Mouse (Mus musculus): Measurements from ENCODE around the gene Pgm5.
A peak's percentile ranks its signal among the peaks of the same experiment; 100 is the strongest.

The Pgm5 gene

DNA sequence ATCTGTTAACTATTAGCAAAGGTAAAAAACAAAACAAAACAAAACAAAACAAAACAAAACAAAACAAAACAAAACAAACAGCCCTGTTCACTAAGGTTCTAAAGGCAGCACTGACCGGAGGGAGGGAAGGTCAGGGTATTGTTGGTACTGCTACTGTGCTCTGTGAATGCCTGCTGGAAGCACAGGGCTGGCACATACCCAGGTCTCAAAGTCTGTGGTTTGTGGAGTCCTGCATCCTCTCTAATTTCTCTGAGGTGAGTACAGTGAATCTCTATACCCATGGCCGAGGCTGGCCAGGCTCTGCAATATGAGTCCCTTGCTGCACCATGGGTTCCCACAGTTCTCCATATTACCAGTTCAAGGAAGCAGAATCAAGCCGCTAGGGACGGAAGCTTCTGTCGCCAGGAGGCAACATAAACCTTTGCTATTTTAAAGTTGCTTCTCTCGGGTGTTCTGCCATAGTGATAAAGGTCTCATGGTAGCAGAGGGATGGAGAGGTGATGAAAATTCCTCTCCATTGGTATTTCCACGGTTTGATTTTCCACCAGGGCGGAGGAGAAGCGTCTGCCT, 208.3 kb downstream of the Pgm5 start:
- DNase-seq (ENCODE audit: low spot score): no peak

DNA sequence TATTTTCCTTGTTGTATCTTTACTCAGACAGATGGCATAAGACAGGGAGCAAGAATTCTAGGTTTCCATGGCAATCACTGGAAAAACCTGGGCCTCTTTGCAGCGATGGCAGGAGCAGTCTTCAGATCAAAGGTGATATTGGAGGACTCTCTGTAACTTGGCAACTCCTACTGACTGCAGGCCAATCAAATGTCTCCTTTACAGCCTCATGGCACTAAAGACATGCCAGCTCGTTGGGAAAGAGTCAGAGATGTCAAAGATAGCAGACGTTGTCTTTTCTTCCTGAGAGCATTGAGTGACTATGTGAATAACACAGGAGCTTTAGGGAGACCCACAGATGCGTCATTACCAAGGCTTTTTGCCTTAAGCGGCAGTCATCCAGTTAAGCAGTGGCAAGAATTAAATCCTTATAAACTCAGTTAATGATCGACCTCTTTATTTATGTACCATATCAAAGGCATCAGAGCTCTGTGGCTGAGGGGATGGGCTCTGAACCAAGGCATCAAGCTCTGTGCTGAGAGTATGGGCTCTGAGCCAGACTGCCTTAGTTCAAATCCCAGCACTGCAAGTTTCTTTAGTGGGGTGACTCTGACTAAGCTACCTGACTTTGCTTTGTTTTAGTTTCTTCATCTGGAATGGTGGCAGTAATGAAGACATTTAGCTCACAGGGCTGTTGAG, 209.2 kb downstream of the Pgm5 start:
- DNase-seq (ENCODE audit: low spot score): no peak

DNA sequence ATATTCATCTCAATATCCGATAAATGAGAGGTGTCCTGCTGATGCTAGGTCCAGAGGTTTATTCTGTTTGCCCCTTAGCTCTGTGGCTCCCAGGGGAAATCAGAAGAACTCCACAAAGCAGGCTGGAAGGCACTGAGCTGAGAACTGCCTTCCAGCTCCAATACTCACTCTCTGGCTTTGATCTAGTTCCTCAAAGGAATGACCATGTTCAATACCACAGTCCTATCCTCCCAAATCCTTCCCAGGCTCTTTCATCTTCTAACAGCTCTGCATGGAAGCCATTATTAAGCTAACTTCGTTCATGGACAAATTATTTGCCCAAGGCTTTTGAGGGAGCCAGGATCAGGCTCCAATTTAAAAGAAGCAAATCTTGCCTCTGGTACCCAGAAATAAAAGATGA, 210.1 kb downstream of the Pgm5 start:
- no peak for DNase-seq (ENCODE audit: low spot score)

DNA sequence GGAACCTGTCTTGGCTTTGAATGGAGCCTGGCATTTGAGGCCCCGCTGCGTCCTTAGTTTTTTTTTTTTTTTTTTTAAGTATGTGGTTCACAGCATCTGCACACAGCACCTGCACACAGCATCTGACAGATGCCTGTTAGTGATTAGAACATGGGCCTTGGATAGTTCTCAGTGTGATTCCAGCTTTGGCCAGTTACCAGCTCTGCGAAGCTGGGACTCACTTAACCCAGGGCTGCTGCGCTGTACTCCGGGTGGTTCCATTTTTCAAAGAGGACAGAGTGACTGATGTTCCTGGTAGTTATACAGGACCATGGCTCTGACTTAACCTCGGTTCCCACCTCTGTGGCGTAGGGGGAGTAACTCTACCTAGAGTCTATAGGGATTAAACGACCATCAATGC, 211.2 kb downstream of the Pgm5 start:
- DNase-seq (ENCODE audit: low spot score): no peak

DNA sequence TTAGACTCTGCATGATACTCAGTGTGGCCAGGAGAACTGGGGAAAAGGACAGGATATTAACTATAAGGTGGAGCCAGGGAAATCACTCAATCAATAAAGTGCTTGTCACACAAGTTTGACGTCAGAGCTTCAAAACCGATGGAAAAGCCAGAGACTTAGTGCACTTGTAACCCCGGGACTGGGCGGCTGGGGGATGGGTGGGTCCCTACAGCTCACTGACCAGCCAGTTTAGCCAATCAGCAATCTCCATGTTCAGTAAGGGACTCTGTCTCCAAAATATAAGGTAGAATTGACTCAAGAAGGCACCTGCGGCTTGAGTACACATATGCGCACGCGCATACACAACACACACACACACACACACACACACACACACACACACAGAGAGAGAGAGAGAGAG, 213.6 kb downstream of the Pgm5 start:
- DNase-seq (ENCODE audit: low spot score): no peak

DNA sequence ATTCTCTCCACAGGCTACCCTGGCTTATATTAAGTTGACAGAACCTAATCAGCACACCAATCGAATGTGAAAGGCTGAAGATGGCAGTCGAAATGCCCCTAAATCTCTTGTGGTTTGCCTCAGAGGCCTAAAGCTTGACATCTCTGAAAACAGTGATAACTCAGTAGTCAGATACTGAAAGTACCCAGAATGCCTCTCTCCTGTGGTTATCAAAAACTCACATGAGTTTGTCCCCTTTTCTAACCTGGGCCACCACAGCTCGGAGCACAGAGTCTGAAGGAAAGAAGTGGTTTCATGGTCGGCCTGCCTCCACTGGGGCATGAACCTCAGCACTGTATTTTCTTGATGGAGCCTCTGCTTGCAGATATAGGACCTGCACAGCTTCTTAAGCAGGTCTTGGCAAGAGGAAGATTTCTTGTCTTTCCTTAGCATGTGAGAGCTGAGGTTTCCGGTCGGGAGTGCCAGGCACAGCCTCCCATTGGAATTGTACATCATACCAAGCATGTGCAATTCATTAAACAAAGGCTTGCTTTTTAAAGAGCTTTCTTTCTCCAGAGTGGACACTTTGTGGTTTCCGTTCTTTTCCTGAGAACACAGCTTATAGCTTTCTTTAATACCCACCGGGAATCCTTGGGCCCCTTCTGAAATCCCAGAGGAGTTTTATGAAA, 215.4 kb downstream of the Pgm5 start:
- no peak for DNase-seq (ENCODE audit: low spot score)

DNA sequence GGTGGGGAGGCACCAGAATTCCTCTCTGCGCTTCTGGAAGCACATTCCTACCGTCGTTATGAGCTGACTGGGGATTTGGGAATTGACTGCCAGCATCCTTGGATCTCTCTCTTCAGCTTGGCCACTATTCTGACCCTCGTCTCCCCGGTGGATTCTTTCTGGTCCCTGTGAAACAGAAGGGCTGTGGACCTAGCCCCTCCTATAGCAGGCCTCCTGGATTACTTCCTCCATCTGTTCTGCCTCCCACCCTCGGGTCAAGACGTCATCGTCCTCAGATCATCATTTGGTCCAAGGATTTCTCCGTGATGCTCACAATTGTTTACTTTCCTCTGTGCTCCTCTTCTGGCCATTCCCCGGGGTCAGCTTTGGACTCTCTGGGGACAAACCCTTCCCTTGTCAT, 216.7 kb downstream of the Pgm5 start:
- no peak for DNase-seq (ENCODE audit: low spot score)

DNA sequence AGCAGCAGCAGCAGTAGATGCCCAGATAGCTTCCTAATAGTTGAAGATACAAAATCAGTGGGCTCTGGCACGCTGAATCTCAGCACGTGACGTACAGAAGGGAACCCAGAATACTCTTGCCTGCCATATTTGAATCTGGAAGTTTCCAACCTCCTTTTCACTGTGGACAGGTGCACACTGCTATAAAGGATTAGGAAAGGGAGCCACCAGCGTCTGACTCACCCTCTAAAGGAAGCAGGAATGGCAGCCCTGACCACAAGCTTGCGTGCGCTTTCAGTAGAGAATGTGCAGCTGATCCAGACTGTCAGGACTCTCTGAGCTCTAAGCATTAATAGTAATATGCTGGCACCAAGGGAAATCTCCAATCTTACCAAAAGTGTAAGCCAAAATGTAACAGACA, 220.7 kb downstream of the Pgm5 start:
- DNase-seq (ENCODE audit: low spot score): no peak

DNA sequence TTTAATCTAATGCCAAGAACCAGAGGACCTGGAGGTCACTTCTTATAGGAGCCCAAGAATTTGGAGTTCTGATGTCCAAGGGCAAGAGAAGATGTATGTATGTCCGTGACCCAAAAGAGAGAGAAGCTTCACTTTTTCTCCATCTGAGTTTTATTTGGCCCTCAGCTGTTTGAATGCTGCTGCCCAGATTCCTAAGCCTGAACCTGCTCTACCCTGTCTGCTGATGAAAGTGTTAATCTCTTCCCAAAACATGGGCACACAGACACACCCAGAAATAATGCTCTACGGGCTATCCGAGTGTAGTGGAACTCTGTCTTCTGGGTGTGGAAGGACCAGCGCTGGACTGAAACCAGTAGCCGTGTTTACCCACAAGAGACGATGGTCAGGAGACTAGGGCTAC, 223.7 kb downstream of the Pgm5 start:
- DNase-seq (ENCODE audit: low spot score): no peak

DNA sequence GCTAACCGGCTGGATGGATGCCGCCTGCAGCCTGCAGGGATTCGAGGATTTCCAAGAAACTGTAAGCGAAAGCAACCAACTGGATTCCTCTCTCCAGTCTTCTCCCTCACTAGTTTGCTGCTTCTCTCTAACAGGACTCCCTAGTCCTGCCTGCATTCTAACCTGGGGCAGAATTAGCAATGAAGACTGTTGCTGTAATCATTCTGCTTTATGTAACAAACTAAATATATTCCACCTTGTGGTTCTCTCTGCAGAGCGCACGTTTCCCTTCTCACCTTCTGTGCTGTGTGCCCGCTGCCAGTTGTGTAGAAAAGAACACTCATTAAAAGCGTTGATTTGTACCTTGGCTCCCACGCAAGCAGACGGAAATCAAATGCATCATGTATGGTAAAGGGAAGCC, 225.0 kb downstream of the Pgm5 start:
- DNase-seq (ENCODE audit: low spot score): no peak

DNA sequence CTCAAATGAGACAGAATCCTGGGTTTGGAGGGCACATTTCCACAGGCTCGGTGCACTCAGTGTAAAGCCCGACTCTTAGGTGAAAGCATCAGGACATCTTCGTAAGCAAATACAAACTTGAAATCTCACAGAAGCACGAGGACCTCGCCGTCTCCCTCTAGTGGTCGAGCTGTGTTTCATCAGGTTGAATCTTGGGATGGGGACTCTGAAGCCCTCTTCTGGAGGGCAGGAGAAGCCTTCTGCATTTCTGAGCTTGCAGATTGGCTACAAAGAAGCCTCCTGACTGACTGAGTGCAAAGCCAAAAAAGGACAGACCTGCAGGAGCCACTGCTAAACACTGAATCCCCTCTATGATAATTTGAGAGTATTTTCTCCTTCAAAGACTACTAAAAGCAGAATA, 227.1 kb downstream of the Pgm5 start:
- peak; percentile 64 for DNase-seq (ENCODE audit: low spot score)

Data from urinary bladder, postnatal 25 days (tissue).